Mouse (Mus musculus) spleen, adult 2 months (tissue): ENCODE data around the gene Lpp.

Experiments
- CTCF ChIP-seq: fragments of 200-500 bp; IDR thresholded peaks from 2 replicates; pipeline ENCODE4 v1.5.1; 2011; ENCODE audit warnings: mild to moderate bottlenecking, inconsistent platforms; ENCODE audit not compliant: insufficient read depth, insufficient read length, insufficient replicate concordance; ENCODE audit errors: extremely low read depth
- POLR2A ChIP-seq: fragments of 200-500 bp; IDR thresholded peaks from 2 replicates; pipeline ENCODE4 v1.6.1; 2011; ENCODE audit warnings: low read depth, low read length, inconsistent platforms

GRCm38 (mm10) chr16:24411281-24411680 is 18.0 kb downstream of the Lpp start:
- no peak for TF ChIP-seq CTCF
- TF ChIP-seq POLR2A: no peak
